ENCODE assay signal across 16 mouse cellular contexts in genomic region chr1:90720610-90721241, GRCm38 (mm10).
DNase-seq lines count a peak whose midpoint lies in the region; ATAC-seq and TF ChIP-seq lines count a peak whose summit lies in the region.
"Had no signal": no experiment of that assay in that cellular context is flagged by ENCODE, and none has a peak within 500 bp of the region (broad histone marks: within the 10 kb centered on the region; RNA-seq: fewer than 3 reads in every experiment).

No protein-coding gene starts in this region.

- intact Hi-C loops in heart, postnatal 14 days (cut with DNase I): no loop called here

- no peak overlapping the region for H3K4me3 ChIP-seq in heart, embryonic 15.5 days
- H3K4me3 ChIP-seq in lung, embryonic 14.5 days (ENCODE audit: low read depth, low read length): no peak overlapping the region
- no peak overlapping the region for H3K4me3 ChIP-seq in lung, adult 2 months (replicated peaks; ENCODE audit: extremely low read depth, low read depth, low read length)
- H3K4me3 ChIP-seq in lung, postnatal 0 days (ENCODE audit: low read depth, low read length): no peak overlapping the region
- H3K4me3 ChIP-seq: liver, embryonic 15.5 days; neural tube, embryonic 12.5 days had no signal

- no peak overlapping the region for H3K9ac ChIP-seq in heart, embryonic 15.5 days
- H3K9ac ChIP-seq in lung, embryonic 14.5 days: no peak overlapping the region
- H3K9ac ChIP-seq in lung, postnatal 0 days (replicated peaks; ENCODE audit: low read depth): no peak overlapping the region
- H3K9ac ChIP-seq: liver, embryonic 15.5 days; neural tube, embryonic 12.5 days had no signal

- TF ChIP-seq CTCF in lung, embryonic 14.5 days (IDR thresholded peaks at IDR 0.05; ENCODE audit: low read depth): no peak
- TF ChIP-seq CTCF in lung, adult 2 months (IDR thresholded peaks at IDR 0.05; ENCODE audit: insufficient read depth, low read length): no peak
- TF ChIP-seq CTCF in lung, postnatal 0 days (IDR thresholded peaks at IDR 0.05): no peak

- ATAC-seq in heart, embryonic 15.5 days (replicated peaks; ENCODE audit: insufficient number of reproducible peaks, insufficient read depth, low FRiP score, low read depth): no peak
- ATAC-seq in lung, embryonic 14.5 days (ENCODE audit: insufficient read depth): peak; percentile 54; the same call in 1 of the 2 replicates
- peak; percentile 22; the same call in 1 of the 2 replicates for ATAC-seq in lung, postnatal 0 days
- ATAC-seq: CD4-positive, CD25-positive, alpha-beta regulatory T cell, adult 4 months; forebrain, embryonic 16.5 days; hindbrain, embryonic 16.5 days had no signal

- WGBS in heart, embryonic 15.5 days: 63% methylated on average over 7 of the region's 7 CpGs
- WGBS in lung, embryonic 14.5 days: 31% methylated on average over 7 of the region's 7 CpGs
- WGBS in lung, adult 2 months: 62% methylated on average over 7 of the region's 7 CpGs
- WGBS in lung, postnatal 0 days: 44% methylated on average over 7 of the region's 7 CpGs

- 0 out of 2 replicates have a peak overlapping the region, but pooled peaks have one; percentile 12 for H3K27ac ChIP-seq in heart, embryonic 15.5 days
- peak overlapping the region; percentile 59 for H3K27ac ChIP-seq in lung, embryonic 14.5 days (ENCODE audit: low read depth)
- peak overlapping the region; percentile 39; the same call in 1 of the 2 replicates for H3K27ac ChIP-seq in lung, postnatal 0 days (ENCODE audit: low read length)
- H3K27ac ChIP-seq: liver, embryonic 15.5 days; neural tube, embryonic 12.5 days had no signal

- no peak overlapping the region for H3K4me2 ChIP-seq in heart, embryonic 15.5 days
- no peak overlapping the region for H3K4me2 ChIP-seq in lung, embryonic 14.5 days
- no peak overlapping the region for H3K4me2 ChIP-seq in lung, postnatal 0 days (replicated peaks; ENCODE audit: low read depth, low read length)
- H3K4me2 ChIP-seq: liver, embryonic 15.5 days; neural tube, embryonic 12.5 days had no signal

- no peaks in the 10 kb centered on the region for H3K9me3 ChIP-seq in heart, embryonic 15.5 days (replicated peaks)
- H3K9me3 ChIP-seq in lung, embryonic 14.5 days (ENCODE audit: low read depth, low read length): no peaks in the 10 kb centered on the region
- no peaks in the 10 kb centered on the region for H3K9me3 ChIP-seq in lung, postnatal 0 days (ENCODE audit: low read length)
- H3K9me3 ChIP-seq: liver, embryonic 15.5 days; neural tube, embryonic 12.5 days had no signal

- peaks cover 6% of the 10 kb centered on the region; the same call in 1 of the 2 replicates for H3K4me1 ChIP-seq in heart, embryonic 15.5 days (replicated peaks)
- peaks cover 4% of the 10 kb centered on the region; the same call in 1 of the 2 replicates for H3K4me1 ChIP-seq in lung, embryonic 14.5 days (ENCODE audit: insufficient read depth)
- peaks cover 11% of the 10 kb centered on the region for H3K4me1 ChIP-seq in lung, adult 2 months (ENCODE audit: control insufficient read depth, insufficient read depth, low read length)
- no peaks in the 10 kb centered on the region; the same call in none of the 2 replicates for H3K4me1 ChIP-seq in lung, postnatal 0 days (ENCODE audit: insufficient read depth, low read depth, low read length)
- H3K4me1 ChIP-seq: liver, embryonic 15.5 days; neural tube, embryonic 12.5 days had no signal

- TF ChIP-seq EP300 in lung, postnatal 0 days (IDR thresholded peaks at IDR 0.05): no peak

- no peaks in the 10 kb centered on the region for H3K27me3 ChIP-seq in heart, embryonic 15.5 days
- H3K27me3 ChIP-seq in lung, embryonic 14.5 days (ENCODE audit: insufficient read depth, low read length): no peaks in the 10 kb centered on the region
- no peaks in the 10 kb centered on the region for H3K27me3 ChIP-seq in lung, postnatal 0 days (replicated peaks; ENCODE audit: insufficient read depth, low read length)
- H3K27me3 ChIP-seq: liver, embryonic 15.5 days; neural tube, embryonic 12.5 days had no signal

- TF ChIP-seq POLR2A in lung, adult 2 months (IDR thresholded peaks at IDR 0.05; ENCODE audit: borderline replicate concordance, extremely low read depth, low read depth, low read length): no peak

- no peaks in the 10 kb centered on the region for H3K36me3 ChIP-seq in heart, embryonic 15.5 days
- H3K36me3 ChIP-seq in lung, embryonic 14.5 days (ENCODE audit: insufficient read depth): no peaks in the 10 kb centered on the region
- H3K36me3 ChIP-seq in lung, postnatal 0 days (ENCODE audit: insufficient read depth, low read length): no peaks in the 10 kb centered on the region
- H3K36me3 ChIP-seq: liver, embryonic 15.5 days; neural tube, embryonic 12.5 days had no signal

- no peak for DNase-seq in heart, postnatal 14 days
- DNase-seq in lung, embryonic 14.5 days: peak; percentile 69
- no peak for DNase-seq in lung, adult 2 months
- DNase-seq in lung, postnatal 0 days (ENCODE audit: low spot score): peak; percentile 71
- DNase-seq in testis, postnatal 10 days (ENCODE audit: low spot score): peak; percentile 46
- DNase-seq in B cell, adult 2 months: no peak
- DNase-seq: adrenal gland, postnatal 10 days; cerebellum, adult 9-11 months; layer of hippocampus, postnatal 36 days; right cerebral cortex, postnatal 25 days had no signal

Comparison
In these comparisons a context has a peak if more than half of its experiments do, and no peak if none do; other contexts are left out.
1. DNase-seq: peak in lung, embryonic 14.5 days (single experiment), lung, postnatal 0 days (single experiment) and testis, postnatal 10 days (single experiment); none in heart, postnatal 14 days (0 of 2), lung, adult 2 months (single experiment) and B cell, adult 2 months (0 of 2).
2. Peak in every context shown above with its lines, with median percentiles within 50 percentile points of each other: H3K27ac ChIP-seq.